Mouse (Mus musculus): ENCODE results near the gene Upk2.
A peak's percentile ranks its signal among the peaks of the same experiment; 100 is the strongest.

DNA sequence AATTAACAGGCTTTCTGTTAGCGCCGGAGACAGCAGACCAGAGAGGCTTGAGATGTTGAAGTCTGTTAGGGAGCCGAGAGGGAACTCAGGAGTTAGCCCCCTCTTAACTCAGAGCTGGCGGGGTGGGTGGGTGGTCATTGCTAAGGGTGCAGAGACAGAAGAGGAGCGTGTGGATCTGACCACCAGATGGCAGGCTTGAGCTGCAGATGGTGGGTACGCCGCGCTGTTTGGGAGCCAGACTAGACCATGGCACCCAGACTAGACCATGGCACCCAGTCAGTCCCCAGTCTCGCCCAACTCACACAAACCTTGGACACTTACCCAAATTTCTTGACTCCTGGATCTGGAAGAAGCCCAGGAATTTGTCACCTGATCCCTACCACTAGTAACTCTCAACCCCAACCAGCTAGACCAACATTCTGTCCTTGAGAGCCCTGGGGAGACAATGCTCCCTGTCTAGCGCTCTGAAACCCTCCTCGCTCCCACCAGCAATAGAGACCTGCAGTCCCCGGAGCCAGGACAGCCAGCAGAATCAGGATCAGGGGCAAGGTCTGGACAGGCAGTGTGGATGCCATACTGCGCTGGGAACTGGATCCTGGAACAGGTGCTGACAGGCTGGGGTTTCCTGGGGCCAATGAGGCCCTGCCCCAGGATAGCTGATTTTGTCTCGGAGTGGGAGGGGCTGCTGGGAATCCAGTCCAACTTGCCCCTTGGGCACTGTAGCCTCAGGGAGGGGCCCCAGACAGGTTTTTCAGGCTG lies 465 bp downstream of the Upk2 start:
- TF ChIP-seq POLR2A (IDR thresholded peaks at IDR 0.05; ENCODE audit: low read depth, low read length) = no peak
- peak; percentile 89 for TF ChIP-seq CTCF (IDR thresholded peaks at IDR 0.05; ENCODE audit: extremely low read depth, insufficient read length, insufficient replicate concordance, low read depth, low read length)
